Mouse (Mus musculus): Measurements from ENCODE around the gene Dcpp3. TPM values are rescaled to one million over a fixed set of nuclear protein-coding genes. Genes with fewer than 3 reads are reported as not detected.
A peak's percentile ranks its signal among the peaks of the same experiment; 100 is the strongest.

Dcpp3 gene
- polyA plus RNA-seq, 1 experiment from 2014 or later = 0.35 TPM

DNA sequence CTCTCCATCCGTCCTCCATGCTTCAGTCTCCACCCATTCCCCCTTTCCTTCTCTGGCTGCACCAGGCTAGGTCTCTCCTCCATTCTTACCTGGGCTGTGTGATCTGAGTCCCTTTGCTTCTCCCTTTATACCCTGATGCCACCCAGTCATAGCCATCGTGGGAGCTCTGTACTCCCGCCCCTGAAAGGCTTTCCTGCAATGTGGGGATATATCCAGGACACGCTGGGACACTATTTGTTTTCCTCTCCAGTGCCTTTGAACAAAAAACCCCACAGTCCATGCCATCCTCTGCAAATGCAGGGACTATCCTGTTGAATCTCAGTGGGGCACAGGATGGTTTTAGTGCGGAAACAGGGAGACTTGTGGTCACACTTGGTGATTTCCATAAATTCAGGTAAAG, 37.9 kb downstream of the Dcpp3 start, which contains the start of gene Sbpl:
TSS of gene Sbpl (minus strand) at position 101 of the 400 bp plus-strand sequence.
- Histone ChIP-seq H3K36me3 (ENCODE audit: insufficient read depth, low read length) (no peaks in the 10 kb centered on the region), H3K4me1 (ENCODE audit: insufficient read depth, low read depth, low read length) (no peaks in the 10 kb centered on the region), H3K4me3 (ENCODE audit: low read depth, low read length) (no peak within 1 kb of the TSS), H3K9me3 (ENCODE audit: low read length) (no peaks in the 10 kb centered on the region), H3K27ac (ENCODE audit: low read length) (no peak within 1 kb of the TSS), H3K27me3 (replicated peaks; ENCODE audit: insufficient read depth, low read length) (no peaks in the 10 kb centered on the region), H3K9ac (replicated peaks; ENCODE audit: low read depth) (no peak within 1 kb of the TSS), H3K4me2 (replicated peaks; ENCODE audit: low read depth, low read length) (no peak within 1 kb of the TSS)
- ATAC-seq (no peak), DNase-seq (ENCODE audit: low spot score) (no peak)
- TF ChIP-seq EP300 (IDR thresholded peaks at IDR 0.05) (no peak), CTCF (IDR thresholded peaks at IDR 0.05) (no peak)
- 76% methylated on average over 5 of the region's 5 CpGs for WGBS

DNA sequence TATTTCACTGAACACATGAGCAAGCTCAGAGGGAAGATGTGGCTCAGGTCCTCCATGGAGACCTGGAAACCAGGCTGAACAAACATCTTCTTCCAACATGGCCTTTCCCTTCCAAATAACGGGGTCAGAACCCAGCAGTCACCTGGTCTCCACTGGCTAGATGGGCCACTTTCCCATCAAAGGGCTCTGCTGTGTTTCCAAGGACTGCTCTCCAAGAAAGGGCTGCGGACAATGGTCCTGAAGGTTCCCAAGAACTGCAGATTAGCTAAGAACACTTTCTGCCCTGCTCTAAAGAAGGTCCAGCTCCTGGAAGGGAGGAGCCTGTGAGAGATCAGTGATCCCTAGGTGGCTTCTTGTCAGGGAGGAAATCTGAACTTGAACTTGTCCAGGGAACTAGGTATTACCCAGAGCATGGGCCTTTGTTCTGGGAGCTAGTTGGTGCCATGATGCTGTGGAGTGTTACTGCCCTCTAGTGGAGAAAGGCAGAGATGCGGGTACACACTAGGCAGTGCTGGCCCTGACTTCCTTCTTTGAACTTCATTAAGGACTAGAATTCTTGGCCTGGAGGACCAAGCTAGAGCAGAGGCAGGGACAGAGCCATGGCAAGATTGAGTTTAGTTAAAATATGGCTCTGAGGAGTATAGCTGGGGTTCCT, 43.0 kb downstream of the Dcpp3 start:
- H3K4me1 ChIP-seq (ENCODE audit: insufficient read depth, low read depth, low read length) = no peaks in the 10 kb centered on the region
- no peak overlapping the region for H3K27ac ChIP-seq (ENCODE audit: low read length)
- no peak for TF ChIP-seq EP300 (IDR thresholded peaks at IDR 0.05)
- TF ChIP-seq CTCF (IDR thresholded peaks at IDR 0.05) = peak; percentile 100
- H3K27me3 ChIP-seq (replicated peaks; ENCODE audit: insufficient read depth, low read length) = no peaks in the 10 kb centered on the region
- DNase-seq (ENCODE audit: low spot score) = peak; percentile 86
- H3K36me3 ChIP-seq (ENCODE audit: insufficient read depth, low read length) = no peaks in the 10 kb centered on the region
- no peak overlapping the region for H3K4me2 ChIP-seq (replicated peaks; ENCODE audit: low read depth, low read length)
- WGBS = 35% methylated on average over 3 of the region's 3 CpGs
- ATAC-seq = peak; percentile 83
- no peaks in the 10 kb centered on the region for H3K9me3 ChIP-seq (ENCODE audit: low read length)
- no peak overlapping the region for H3K4me3 ChIP-seq (ENCODE audit: low read depth, low read length)
- H3K9ac ChIP-seq (replicated peaks; ENCODE audit: low read depth) = no peak overlapping the region

DNA sequence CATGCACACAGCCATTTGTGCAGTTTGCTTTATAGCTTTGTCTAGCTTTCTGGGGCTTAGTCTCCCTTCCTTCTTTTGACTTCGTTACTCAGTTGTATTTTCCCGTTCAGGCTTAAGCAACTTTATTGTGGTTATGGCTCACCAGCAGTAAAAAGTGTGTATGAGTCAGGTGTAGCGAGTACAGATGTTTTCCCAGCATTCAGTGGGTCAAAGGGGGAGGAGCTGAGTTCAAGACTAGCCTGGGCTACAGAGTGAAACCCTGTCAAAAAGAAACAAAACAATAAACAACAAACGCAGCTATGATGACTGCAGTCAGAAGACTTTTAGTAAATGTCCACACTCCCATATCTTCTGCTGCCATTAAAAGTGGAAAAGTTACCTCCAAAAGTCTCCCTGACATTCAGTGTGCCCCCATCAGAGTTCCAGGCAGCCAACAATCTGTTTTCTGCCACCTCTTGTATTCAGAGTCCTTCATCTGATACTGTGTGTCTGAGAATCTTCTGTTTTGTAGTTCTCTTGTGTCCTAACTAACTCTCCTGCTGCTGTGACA, 44.4 kb downstream of the Dcpp3 start:
- DNase-seq (ENCODE audit: low spot score) = no peak

DNA sequence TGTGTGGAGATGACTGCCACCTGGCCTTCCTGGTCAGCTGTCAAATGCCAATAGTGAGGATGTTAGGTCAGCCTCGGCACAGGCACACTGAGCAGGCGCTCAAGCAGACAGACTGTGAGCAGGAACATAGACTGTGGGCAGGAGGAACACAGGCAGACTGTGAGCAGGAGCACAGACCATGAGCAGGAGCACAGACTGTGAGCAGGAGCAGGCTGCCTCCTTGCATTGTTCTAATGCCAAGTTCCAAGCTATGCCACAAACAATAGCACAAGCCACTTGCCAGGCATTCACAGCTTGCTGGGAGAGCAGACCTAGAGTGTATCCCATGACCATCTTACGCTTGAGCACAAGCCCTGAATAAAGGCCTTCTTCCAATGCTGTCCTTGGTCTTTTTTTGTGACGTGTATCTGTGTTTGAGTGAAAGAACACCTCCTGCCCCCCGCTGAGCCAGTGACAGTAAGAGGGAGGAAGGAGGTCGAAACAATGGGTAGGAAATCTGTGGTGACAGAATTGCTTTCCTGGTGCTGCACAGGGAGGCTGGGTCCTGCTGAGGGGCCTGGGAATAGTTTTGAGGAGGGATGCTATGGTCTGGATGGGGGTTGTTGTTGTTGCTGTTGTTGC, 48.7 kb downstream of the Dcpp3 start:
- H3K9ac ChIP-seq (replicated peaks; ENCODE audit: low read depth) = no peak overlapping the region
- no peaks in the 10 kb centered on the region for H3K27me3 ChIP-seq (replicated peaks; ENCODE audit: insufficient read depth, low read length)
- H3K36me3 ChIP-seq (ENCODE audit: insufficient read depth, low read length) = no peaks in the 10 kb centered on the region
- H3K4me1 ChIP-seq (ENCODE audit: insufficient read depth, low read depth, low read length) = no peaks in the 10 kb centered on the region
- DNase-seq (ENCODE audit: low spot score) (no peak), ATAC-seq (no peak)
- H3K4me3 ChIP-seq (ENCODE audit: low read depth, low read length) = no peak overlapping the region
- H3K9me3 ChIP-seq (ENCODE audit: low read length) = no peaks in the 10 kb centered on the region
- WGBS = 33% methylated on average over 6 of the region's 6 CpGs
- TF ChIP-seq EP300 (IDR thresholded peaks at IDR 0.05) (no peak), CTCF (IDR thresholded peaks at IDR 0.05) (no peak)
- no peak overlapping the region for H3K4me2 ChIP-seq (replicated peaks; ENCODE audit: low read depth, low read length)
- no peak overlapping the region for H3K27ac ChIP-seq (ENCODE audit: low read length)

More for the DNA sequence above, 44.4 kb downstream of the Dcpp3 start:
- Histone ChIP-seq H3K27me3 (replicated peaks; ENCODE audit: insufficient read depth, low read length) (no peaks in the 10 kb centered on the region), H3K4me1 (ENCODE audit: insufficient read depth, low read depth, low read length) (no peaks in the 10 kb centered on the region), H3K9me3 (ENCODE audit: low read length) (no peaks in the 10 kb centered on the region), H3K27ac (ENCODE audit: low read length) (no peak overlapping the region), H3K9ac (replicated peaks; ENCODE audit: low read depth) (no peak overlapping the region), H3K4me2 (replicated peaks; ENCODE audit: low read depth, low read length) (no peak overlapping the region), H3K36me3 (ENCODE audit: insufficient read depth, low read length) (no peaks in the 10 kb centered on the region), H3K4me3 (ENCODE audit: low read depth, low read length) (no peak overlapping the region)
- ATAC-seq = no peak
- 71% methylated on average over 4 of the region's 4 CpGs for WGBS
- TF ChIP-seq EP300 (IDR thresholded peaks at IDR 0.05) = no peak
- no peak for TF ChIP-seq CTCF (IDR thresholded peaks at IDR 0.05)

DNA sequence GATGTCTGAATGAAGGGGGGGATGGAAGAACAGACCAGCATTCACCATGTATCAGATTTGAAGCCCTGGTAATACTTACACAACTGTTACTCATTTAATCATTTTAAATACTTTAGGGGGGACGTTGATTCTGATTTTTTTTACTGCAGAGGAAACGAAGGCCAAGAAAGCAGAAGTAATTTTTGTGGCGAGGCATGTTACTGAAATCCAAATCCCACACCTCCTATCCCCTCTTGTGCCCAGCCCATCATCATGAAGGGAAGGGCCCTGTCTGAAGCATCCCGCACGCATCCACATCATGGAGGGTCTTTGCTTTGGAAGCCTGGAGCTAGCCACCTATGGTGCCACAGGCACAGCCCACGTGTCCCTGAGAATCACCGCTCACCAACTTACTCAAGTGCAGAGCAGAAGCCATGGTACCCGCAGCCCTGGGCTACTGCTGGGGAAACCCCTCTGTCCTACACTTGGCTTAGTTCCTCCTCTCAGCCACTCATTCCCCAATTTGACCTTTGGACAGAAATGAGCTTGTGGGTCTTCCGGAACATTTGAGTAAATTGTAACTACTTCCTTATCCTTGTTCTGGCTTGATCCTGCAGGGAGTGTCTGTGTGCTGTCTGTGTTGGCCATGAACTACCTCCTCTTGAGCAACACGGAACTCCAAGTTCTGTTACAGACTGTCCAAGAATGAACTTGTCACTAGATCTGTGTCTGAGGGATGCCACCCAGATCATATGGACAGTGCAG, 49.6 kb downstream of the Dcpp3 start:
- H3K9me3 ChIP-seq (ENCODE audit: low read length) = no peaks in the 10 kb centered on the region
- ATAC-seq = peak; percentile 84
- H3K27me3 ChIP-seq (replicated peaks; ENCODE audit: insufficient read depth, low read length) = no peaks in the 10 kb centered on the region
- 74% methylated on average over 10 of the region's 10 CpGs for WGBS
- DNase-seq (ENCODE audit: low spot score) = peak; percentile 84
- no peak overlapping the region for H3K9ac ChIP-seq (replicated peaks; ENCODE audit: low read depth)
- H3K4me2 ChIP-seq (replicated peaks; ENCODE audit: low read depth, low read length) = no peak overlapping the region
- TF ChIP-seq EP300 (IDR thresholded peaks at IDR 0.05) (peak; percentile 88), CTCF (IDR thresholded peaks at IDR 0.05) (no peak)
- H3K36me3 ChIP-seq (ENCODE audit: insufficient read depth, low read length) = no peaks in the 10 kb centered on the region
- no peak overlapping the region for H3K4me3 ChIP-seq (ENCODE audit: low read depth, low read length)
- no peak overlapping the region for H3K27ac ChIP-seq (ENCODE audit: low read length)
- no peaks in the 10 kb centered on the region for H3K4me1 ChIP-seq (ENCODE audit: insufficient read depth, low read depth, low read length)

DNA sequence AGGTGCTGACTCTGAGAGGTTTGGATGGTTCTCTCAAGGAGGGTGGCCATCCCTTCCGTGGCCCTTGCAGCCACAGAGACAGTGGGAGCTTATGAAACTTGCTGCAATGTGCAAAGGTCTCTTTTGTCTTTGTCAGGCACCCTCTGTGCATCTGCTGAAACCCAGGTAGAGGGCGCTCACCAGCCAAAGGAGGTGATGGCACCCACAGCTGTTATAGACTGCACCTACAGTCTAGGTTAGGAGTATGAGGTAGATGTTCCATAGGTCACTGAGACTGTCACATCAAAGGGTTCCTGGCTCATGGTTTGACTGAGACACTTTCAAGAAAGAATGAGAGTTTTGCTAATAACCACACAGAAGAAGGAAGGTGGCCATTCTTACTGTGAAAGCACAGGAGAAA, 51.5 kb downstream of the Dcpp3 start:
- DNase-seq (ENCODE audit: low spot score) (no peak), ATAC-seq (no peak)
- Histone ChIP-seq H3K27me3 (replicated peaks; ENCODE audit: insufficient read depth, low read length) (no peaks in the 10 kb centered on the region), H3K4me1 (ENCODE audit: insufficient read depth, low read depth, low read length) (no peaks in the 10 kb centered on the region), H3K4me3 (ENCODE audit: low read depth, low read length) (no peak overlapping the region), H3K36me3 (ENCODE audit: insufficient read depth, low read length) (no peaks in the 10 kb centered on the region), H3K4me2 (replicated peaks; ENCODE audit: low read depth, low read length) (no peak overlapping the region), H3K27ac (ENCODE audit: low read length) (no peak overlapping the region), H3K9ac (replicated peaks; ENCODE audit: low read depth) (no peak overlapping the region), H3K9me3 (ENCODE audit: low read length) (no peaks in the 10 kb centered on the region)
- TF ChIP-seq CTCF (IDR thresholded peaks at IDR 0.05) (no peak), EP300 (IDR thresholded peaks at IDR 0.05) (no peak)
- WGBS = 45% methylated on average over 2 of the region's 2 CpGs

Other genes starting within 250 kb of the Dcpp3 start
- 104 and 107 TPM in 2 replicates for gene Hcfc1r1, start 243.9 kb upstream of the Dcpp3 start, polyA plus RNA-seq (2015; fragmentation: Nextera tagmentation; extraction: Ambion mirVana)
- gene Thoc6, start 243.6 kb upstream of the Dcpp3 start, polyA plus RNA-seq (2015; fragmentation: Nextera tagmentation; extraction: Ambion mirVana) = 18.1 and 18.6 TPM in 2 replicates
- gene Tnfrsf12a, start 240.0 kb upstream of the Dcpp3 start, polyA plus RNA-seq (2015; fragmentation: Nextera tagmentation; extraction: Ambion mirVana) = 50.4 and 53.8 TPM in 2 replicates
- gene Cldn6, start 238.2 kb upstream of the Dcpp3 start, polyA plus RNA-seq (2015; fragmentation: Nextera tagmentation; extraction: Ambion mirVana) = 5.9 and 6.3 TPM in 2 replicates
- gene Cldn9, start 233.4 kb upstream of the Dcpp3 start, polyA plus RNA-seq (2015; fragmentation: Nextera tagmentation; extraction: Ambion mirVana) = 0.44 and 0.76 TPM in 2 replicates
- 0.20 TPM in 1 of 2 replicates, not detected in the other for gene 1520401A03Rik, start 194.7 kb upstream of the Dcpp3 start, polyA plus RNA-seq (2015; fragmentation: Nextera tagmentation; extraction: Ambion mirVana)
- gene Pkmyt1, start 191.1 kb upstream of the Dcpp3 start, polyA plus RNA-seq (2015; fragmentation: Nextera tagmentation; extraction: Ambion mirVana) = 10.4 and 11.5 TPM in 2 replicates
- 45.2 and 47.7 TPM in 2 replicates for gene Paqr4, start 176.6 kb upstream of the Dcpp3 start, polyA plus RNA-seq (2015; fragmentation: Nextera tagmentation; extraction: Ambion mirVana)
- gene Kremen2, start 171.6 kb upstream of the Dcpp3 start, polyA plus RNA-seq (2015; fragmentation: Nextera tagmentation; extraction: Ambion mirVana) = 0.41 and 0.52 TPM in 2 replicates
- 43.1 and 43.5 TPM in 2 replicates for gene Flywch1, start 145.9 kb upstream of the Dcpp3 start, polyA plus RNA-seq (2015; fragmentation: Nextera tagmentation; extraction: Ambion mirVana)
- gene Flywch2, start 131.4 kb upstream of the Dcpp3 start, polyA plus RNA-seq (2015; fragmentation: Nextera tagmentation; extraction: Ambion mirVana) = 14.7 and 18.6 TPM in 2 replicates
- 284 and 354 TPM in 2 replicates for gene Srrm2, start 126.9 kb upstream of the Dcpp3 start, polyA plus RNA-seq (2015; fragmentation: Nextera tagmentation; extraction: Ambion mirVana)
- gene Elob, start 88.3 kb upstream of the Dcpp3 start, polyA plus RNA-seq (2015; fragmentation: Nextera tagmentation; extraction: Ambion mirVana) = 803 and 893 TPM in 2 replicates
- gene Prss33, start 81.4 kb upstream of the Dcpp3 start, polyA plus RNA-seq (2015; fragmentation: Nextera tagmentation; extraction: Ambion mirVana) = not detected in 2 replicates
- not detected in 2 replicates for gene Prss32, start 73.6 kb upstream of the Dcpp3 start, polyA plus RNA-seq (2015; fragmentation: Nextera tagmentation; extraction: Ambion mirVana)
- gene Prss41, start 73.3 kb upstream of the Dcpp3 start, polyA plus RNA-seq (2015; fragmentation: Nextera tagmentation; extraction: Ambion mirVana) = 0.40 and 0.63 TPM in 2 replicates
- not detected in 2 replicates for gene Prss21, start 49.4 kb upstream of the Dcpp3 start, polyA plus RNA-seq (2015; fragmentation: Nextera tagmentation; extraction: Ambion mirVana)
- 0.25 TPM in 1 of 2 replicates, not detected in the other for gene Dcpp1, start 36.6 kb upstream of the Dcpp3 start, polyA plus RNA-seq (2015; fragmentation: Nextera tagmentation; extraction: Ambion mirVana)
- gene Dcpp2, start 36.6 kb upstream of the Dcpp3 start, polyA plus RNA-seq (2015; fragmentation: Nextera tagmentation; extraction: Ambion mirVana) = not detected in 2 replicates
- gene Sbp, start 24.2 kb downstream of the Dcpp3 start, polyA plus RNA-seq (2015; fragmentation: Nextera tagmentation; extraction: Ambion mirVana) = not detected in 2 replicates
- gene Sbpl, start 37.8 kb downstream of the Dcpp3 start, polyA plus RNA-seq (2015; fragmentation: Nextera tagmentation; extraction: Ambion mirVana) = not detected in 2 replicates
- gene Prss30, start 63.1 kb downstream of the Dcpp3 start, polyA plus RNA-seq (2015; fragmentation: Nextera tagmentation; extraction: Ambion mirVana) = 0.18 and 0.47 TPM in 2 replicates
- gene Prss22, start 80.6 kb downstream of the Dcpp3 start, polyA plus RNA-seq (2015; fragmentation: Nextera tagmentation; extraction: Ambion mirVana) = 0.57 and 0.77 TPM in 2 replicates
- 0.18 TPM in 2 replicates for gene Prss27, start 120.7 kb downstream of the Dcpp3 start, polyA plus RNA-seq (2015; fragmentation: Nextera tagmentation; extraction: Ambion mirVana)
- 34.3 and 36.9 TPM in 2 replicates for gene Kctd5, start 156.0 kb downstream of the Dcpp3 start, polyA plus RNA-seq (2015; fragmentation: Nextera tagmentation; extraction: Ambion mirVana)
- gene Pdpk1, start 233.5 kb downstream of the Dcpp3 start, polyA plus RNA-seq (2015; fragmentation: Nextera tagmentation; extraction: Ambion mirVana) = 26.4 and 32.3 TPM in 2 replicates
- 44.1 and 44.2 TPM in 2 replicates for gene Amdhd2, start 246.3 kb downstream of the Dcpp3 start, polyA plus RNA-seq (2015; fragmentation: Nextera tagmentation; extraction: Ambion mirVana)

Measured in lung, postnatal 0 days (tissue).